Mouse (Mus musculus): ENCODE measurements at regions not wholly inside any gene's neighbourhood (a gene's known extent, or its start where the extent isn't known, plus 50 kb on each side); places are given as distances from the start of the nearest gene placed in this dataset.
"Not testable (repeated sequence)": the region's sequence is repeated elsewhere in the genome, so short reads cannot be mapped to it uniquely, and the experiment has no call there.

DNA sequence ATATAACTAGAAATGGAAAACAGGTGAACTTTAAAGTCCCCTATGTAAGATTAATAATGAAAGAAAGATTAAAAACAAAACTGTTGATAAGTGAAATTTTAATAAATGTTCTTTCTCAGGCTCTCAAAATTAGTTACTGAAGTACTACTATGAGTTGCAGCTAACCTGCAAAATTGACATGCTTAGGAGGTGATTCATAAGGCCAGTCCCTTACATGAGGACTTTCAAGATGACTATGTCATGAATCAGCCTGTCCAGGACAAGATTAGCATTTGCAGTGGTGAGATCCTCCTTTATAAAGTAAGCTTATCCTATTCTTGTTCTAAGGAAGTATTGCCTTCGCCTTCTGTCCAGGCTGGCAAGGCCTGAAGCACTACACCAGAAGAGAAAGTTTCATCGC lies 542.1 kb upstream of the Mms22l start:
- Histone ChIP-seq H3K4me2 (no peak overlapping the region), H3K9ac (no peak overlapping the region), H3K27ac (ENCODE audit: low read depth) (no peak overlapping the region), H3K4me3 (ENCODE audit: low read depth, low read length) (no peak overlapping the region), H3K9me3 (ENCODE audit: low read depth, low read length) (no peaks in the 10 kb centered on the region), H3K27me3 (ENCODE audit: insufficient read depth, low read length) (no peaks in the 10 kb centered on the region), H3K36me3 (ENCODE audit: insufficient read depth) (no peaks in the 10 kb centered on the region), H3K4me1 (ENCODE audit: insufficient read depth) (no peaks in the 10 kb centered on the region)
- no peak for DNase-seq
- no peak for TF ChIP-seq CTCF (IDR thresholded peaks at IDR 0.05; ENCODE audit: low read depth)
- 87% methylated on average over 2 of the region's 2 CpGs for WGBS
- no peak for ATAC-seq (ENCODE audit: insufficient read depth)

DNA sequence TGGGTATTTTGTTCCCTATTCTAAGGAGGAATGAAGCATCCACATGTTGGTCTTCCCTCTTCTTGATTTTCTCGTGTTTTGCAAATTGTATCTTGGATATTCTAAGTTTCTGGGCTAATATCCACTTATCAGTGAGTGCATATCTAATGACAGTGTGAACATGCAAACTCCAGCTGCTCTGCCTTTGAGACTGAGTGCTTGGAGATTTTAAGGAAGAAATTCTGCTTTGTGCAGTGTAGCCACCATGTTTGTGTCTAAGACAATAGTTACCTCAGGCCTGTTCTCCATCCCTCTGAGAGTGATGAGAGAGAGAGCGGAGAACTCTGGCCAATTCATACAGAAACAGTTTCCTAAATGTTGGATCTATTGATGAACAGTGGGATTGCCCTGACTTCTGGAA lies 514.1 kb upstream of the Mms22l start:
- 53% methylated on average over 2 of the region's 2 CpGs for WGBS
- not testable (repeated sequence) for H3K27ac ChIP-seq (ENCODE audit: low read depth)

DNA sequence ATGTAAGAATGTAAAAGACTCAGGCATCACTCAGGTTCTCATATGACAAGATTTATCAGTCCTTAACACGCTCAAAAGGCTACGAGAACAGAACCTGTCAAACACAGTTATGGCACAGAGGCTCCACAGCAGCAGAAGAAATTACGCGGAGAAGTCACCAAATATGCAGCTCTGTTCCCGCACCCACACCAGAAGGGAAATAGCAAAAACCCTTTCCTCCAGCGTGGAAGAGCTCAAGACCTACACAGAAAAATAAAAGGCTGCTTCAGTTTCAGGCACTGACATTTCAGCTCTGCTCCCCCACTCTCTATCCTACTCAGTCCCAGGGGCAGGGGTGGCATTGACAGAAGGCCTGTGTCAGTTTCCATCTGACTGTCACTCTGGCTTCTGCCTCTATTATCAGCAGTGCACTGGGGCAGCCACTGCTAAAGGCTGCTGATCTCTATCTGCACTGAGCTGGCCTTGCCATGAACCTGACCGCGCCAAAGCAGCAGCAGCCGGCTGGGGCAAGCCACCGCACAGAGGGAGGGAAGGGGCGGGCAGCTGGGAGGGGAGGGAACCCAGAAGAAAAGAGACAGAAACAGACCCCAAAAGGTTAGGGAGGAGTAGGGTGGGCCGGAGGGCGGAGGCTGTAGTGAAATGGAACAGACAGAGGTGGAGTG lies 513.3 kb upstream of the Mms22l start:
- Histone ChIP-seq H3K27me3 (ENCODE audit: insufficient read depth, low read length) (no peaks in the 10 kb centered on the region), H3K9me3 (ENCODE audit: low read depth, low read length) (no peaks in the 10 kb centered on the region), H3K9ac (no peak overlapping the region), H3K36me3 (ENCODE audit: insufficient read depth) (no peaks in the 10 kb centered on the region), H3K27ac (ENCODE audit: low read depth) (0 out of 2 replicates have a peak overlapping the region, but pooled peaks have one; percentile 27), H3K4me1 (ENCODE audit: insufficient read depth) (0 out of 2 replicates have a peak, but pooled peaks cover 3% of the 10 kb centered on the region), H3K4me2 (peak overlapping the region; percentile 40), H3K4me3 (ENCODE audit: low read depth, low read length) (no peak overlapping the region)
- DNase-seq (peak; percentile 33), ATAC-seq (ENCODE audit: insufficient read depth) (peak; percentile 91)
- TF ChIP-seq CTCF (IDR thresholded peaks at IDR 0.05; ENCODE audit: low read depth) = no peak
- 12% methylated on average over 13 of the region's 13 CpGs for WGBS

More for the DNA sequence above, 514.1 kb upstream of the Mms22l start:
- not testable (repeated sequence) for H3K36me3 ChIP-seq (ENCODE audit: insufficient read depth); H3K4me3 ChIP-seq (ENCODE audit: low read depth, low read length); H3K9me3 ChIP-seq (ENCODE audit: low read depth, low read length); H3K9ac ChIP-seq; H3K4me1 ChIP-seq (ENCODE audit: insufficient read depth); H3K27me3 ChIP-seq (ENCODE audit: insufficient read depth, low read length); H3K4me2 ChIP-seq
- peak; percentile 80 for DNase-seq
- ATAC-seq (ENCODE audit: insufficient read depth) = peak; percentile 88

DNA sequence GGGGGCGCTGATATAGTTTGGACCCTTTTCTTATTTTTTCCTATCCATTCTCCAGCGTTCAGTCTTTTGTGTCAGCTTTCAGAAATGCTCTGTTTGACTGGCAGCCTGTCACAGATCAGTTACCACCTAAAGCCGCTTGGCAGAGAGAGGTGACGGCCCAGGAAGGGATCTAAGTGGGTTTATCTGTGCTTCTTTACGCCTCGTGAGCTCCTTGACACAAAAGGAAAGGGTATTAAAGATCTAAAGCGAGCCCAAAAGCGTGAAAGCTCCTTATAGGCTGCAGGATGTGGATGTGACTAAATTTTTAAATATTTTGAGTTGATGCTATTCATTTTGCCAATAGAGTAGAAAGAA lies 512.8 kb upstream of the Mms22l start:
- peak; percentile 3 for DNase-seq
- Histone ChIP-seq H3K9ac (no peak overlapping the region), H3K4me3 (ENCODE audit: low read depth, low read length) (no peak overlapping the region), H3K27ac (ENCODE audit: low read depth) (no peak overlapping the region), H3K9me3 (ENCODE audit: low read depth, low read length) (no peaks in the 10 kb centered on the region), H3K4me1 (ENCODE audit: insufficient read depth) (0 out of 2 replicates have a peak, but pooled peaks cover 3% of the 10 kb centered on the region), H3K27me3 (ENCODE audit: insufficient read depth, low read length) (no peaks in the 10 kb centered on the region), H3K36me3 (ENCODE audit: insufficient read depth) (no peaks in the 10 kb centered on the region), H3K4me2 (peak overlapping the region; percentile 40)
- no peak for TF ChIP-seq CTCF (IDR thresholded peaks at IDR 0.05; ENCODE audit: low read depth)
- 9% methylated on average over 8 of the region's 8 CpGs for WGBS
- ATAC-seq (ENCODE audit: insufficient read depth) = peak; percentile 44; the same call in 1 of the 2 replicates

DNA sequence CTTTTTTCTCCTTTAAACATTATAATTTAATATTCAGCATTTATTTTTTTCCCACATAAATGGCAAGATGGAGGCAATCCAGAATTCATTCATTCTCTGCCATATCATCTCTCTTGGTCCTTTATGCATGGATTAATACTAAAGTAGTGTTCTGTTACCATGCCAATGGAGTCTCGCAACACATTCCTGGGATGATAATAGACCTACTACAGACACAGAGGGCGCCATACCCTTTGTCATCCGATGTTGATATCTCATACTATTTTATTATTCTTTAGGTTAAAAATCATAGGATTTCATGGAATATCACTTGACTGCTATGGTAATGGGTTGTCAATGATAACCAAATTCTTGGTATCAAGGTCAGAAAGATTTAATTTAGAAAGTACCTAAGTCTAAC lies 512.2 kb upstream of the Mms22l start:
- Histone ChIP-seq H3K4me1 (ENCODE audit: insufficient read depth) (0 out of 2 replicates have a peak, but pooled peaks cover 3% of the 10 kb centered on the region), H3K9ac (no peak overlapping the region), H3K9me3 (ENCODE audit: low read depth, low read length) (no peaks in the 10 kb centered on the region), H3K27ac (ENCODE audit: low read depth) (no peak overlapping the region), H3K4me3 (ENCODE audit: low read depth, low read length) (no peak overlapping the region), H3K36me3 (ENCODE audit: insufficient read depth) (no peaks in the 10 kb centered on the region), H3K27me3 (ENCODE audit: insufficient read depth, low read length) (no peaks in the 10 kb centered on the region), H3K4me2 (no peak overlapping the region)
- TF ChIP-seq CTCF (IDR thresholded peaks at IDR 0.05; ENCODE audit: low read depth) = no peak
- WGBS = 79% methylated on average over 3 of the region's 3 CpGs
- ATAC-seq (ENCODE audit: insufficient read depth) (no peak), DNase-seq (no peak)

DNA sequence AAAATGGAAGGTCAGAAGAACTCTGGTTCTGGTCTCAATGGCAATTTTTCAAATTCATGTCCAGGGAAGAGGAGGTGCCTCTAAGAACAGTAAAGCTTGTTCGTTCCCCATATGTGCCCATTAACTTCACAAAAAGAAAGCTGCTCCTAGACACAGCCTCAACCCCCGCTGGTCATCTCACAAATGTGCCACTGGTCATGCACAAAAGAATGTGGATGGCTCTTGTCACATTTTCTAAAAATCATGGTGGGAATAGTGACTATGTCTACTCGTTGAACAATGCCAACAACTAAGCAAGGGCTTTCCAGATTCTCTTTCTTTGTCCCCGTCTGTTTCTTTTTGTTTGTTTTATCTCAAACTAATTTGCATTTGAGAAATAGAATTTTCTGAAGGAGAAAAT lies 510.3 kb upstream of the Mms22l start:
- Histone ChIP-seq H3K9ac (no peak overlapping the region), H3K27me3 (ENCODE audit: insufficient read depth, low read length) (no peaks in the 10 kb centered on the region), H3K36me3 (ENCODE audit: insufficient read depth) (no peaks in the 10 kb centered on the region), H3K4me3 (ENCODE audit: low read depth, low read length) (no peak overlapping the region), H3K4me2 (no peak overlapping the region), H3K27ac (ENCODE audit: low read depth) (no peak overlapping the region), H3K9me3 (ENCODE audit: low read depth, low read length) (no peaks in the 10 kb centered on the region), H3K4me1 (ENCODE audit: insufficient read depth) (0 out of 2 replicates have a peak, but pooled peaks cover 3% of the 10 kb centered on the region)
- ATAC-seq (ENCODE audit: insufficient read depth) (no peak), DNase-seq (no peak)
- 70% methylated on average over 4 of the region's 4 CpGs for WGBS
- no peak for TF ChIP-seq CTCF (IDR thresholded peaks at IDR 0.05; ENCODE audit: low read depth)

DNA sequence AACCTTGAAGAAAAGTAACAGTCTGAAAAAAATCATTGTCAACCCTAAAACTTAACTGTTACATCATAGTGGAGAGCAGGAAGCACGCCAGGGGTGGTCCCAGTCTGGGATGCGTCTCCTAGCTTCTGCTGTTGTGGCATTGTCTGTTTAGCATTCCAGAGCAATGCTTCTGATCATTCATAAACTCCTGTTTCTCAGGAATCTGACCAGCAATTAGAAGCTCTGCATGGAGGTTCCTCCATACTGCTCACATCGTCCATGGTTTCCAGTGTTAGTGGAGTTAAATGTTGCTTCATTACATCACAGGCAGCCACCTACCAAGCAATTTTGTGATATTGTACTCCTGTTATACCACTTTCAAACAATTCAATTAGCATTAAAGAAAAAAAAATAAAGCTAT lies 502.4 kb upstream of the Mms22l start:
- H3K4me1 ChIP-seq (ENCODE audit: insufficient read depth) = no peaks in the 10 kb centered on the region
- no peak overlapping the region for H3K27ac ChIP-seq (ENCODE audit: low read depth)
- 53% methylated on average over 3 of the region's 3 CpGs for WGBS
- no peaks in the 10 kb centered on the region for H3K36me3 ChIP-seq (ENCODE audit: insufficient read depth)
- no peak for DNase-seq
- no peak for ATAC-seq (ENCODE audit: insufficient read depth)
- H3K27me3 ChIP-seq (ENCODE audit: insufficient read depth, low read length) = no peaks in the 10 kb centered on the region
- H3K9me3 ChIP-seq (ENCODE audit: low read depth, low read length) = no peaks in the 10 kb centered on the region
- H3K4me3 ChIP-seq (ENCODE audit: low read depth, low read length) = no peak overlapping the region
- no peak overlapping the region for H3K4me2 ChIP-seq
- no peak overlapping the region for H3K9ac ChIP-seq
- TF ChIP-seq CTCF (IDR thresholded peaks at IDR 0.05; ENCODE audit: low read depth) = no peak
